Mouse (Mus musculus): ENCODE data around the gene Cldn9.

The Cldn9 gene

DNA sequence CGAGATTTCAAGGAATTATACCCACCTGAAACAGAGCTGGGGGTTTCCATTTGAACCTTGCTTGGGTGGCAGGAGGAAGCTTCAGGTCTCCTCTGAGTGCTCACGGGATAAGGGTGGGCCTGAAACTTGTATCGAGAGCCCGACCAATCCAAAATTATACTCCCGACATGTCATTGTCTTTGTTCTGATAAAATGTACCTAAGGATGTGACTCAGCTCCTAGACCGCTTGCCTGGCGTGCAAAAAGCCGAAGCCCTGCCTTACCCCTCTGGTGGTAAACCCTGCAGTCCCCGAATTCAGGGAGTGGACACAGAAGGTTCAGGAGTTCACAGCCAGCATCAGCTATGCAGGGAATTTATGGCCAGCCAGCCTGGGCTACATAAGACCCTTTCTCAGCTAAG, 3.5 kb downstream of the Cldn9 start:
- DNase-seq (ENCODE audit: low spot score in 2 of 2): no peak

DNA sequence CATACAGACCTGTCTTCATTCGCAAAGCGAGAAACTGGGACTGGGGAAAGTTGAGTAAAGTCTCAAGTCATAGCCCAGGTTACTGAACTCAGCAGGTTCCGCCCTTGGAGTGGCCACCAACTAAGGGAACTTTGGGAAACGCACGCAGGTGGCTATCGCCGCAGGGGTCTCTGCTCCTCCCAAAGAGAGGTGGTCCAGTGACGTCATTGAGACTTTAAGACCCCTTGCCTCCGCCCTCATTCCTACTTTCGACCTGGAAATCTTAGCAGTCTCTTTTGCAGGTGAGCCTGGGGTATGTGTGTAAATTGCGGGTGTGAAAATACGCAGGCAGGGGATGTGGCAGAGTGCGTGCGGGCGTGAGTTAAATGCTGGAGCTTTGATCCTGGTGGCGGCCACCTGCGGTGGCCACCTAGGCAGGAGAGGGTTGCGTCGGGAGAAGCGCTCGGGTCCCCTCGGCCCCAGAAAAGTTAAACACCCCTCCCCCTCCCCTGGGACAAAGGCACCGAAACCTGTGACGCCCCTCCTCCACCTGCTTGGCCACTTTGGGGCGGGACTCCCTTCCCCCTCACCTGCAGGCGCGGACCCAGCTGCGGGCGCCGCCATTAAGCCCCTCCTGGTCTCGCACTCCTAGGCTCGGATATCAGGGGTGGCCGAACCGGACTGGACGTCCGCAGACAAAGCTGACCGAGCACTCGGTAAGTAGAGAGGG, 4.5 kb downstream of the Cldn9 start, which contains the start of gene Cldn6:
Gene Cldn6, plus strand, starts transcription at position 123 of the 709 bp plus-strand sequence.
- DNase-seq (ENCODE audit: low spot score in 2 of 2): no peak

DNA sequence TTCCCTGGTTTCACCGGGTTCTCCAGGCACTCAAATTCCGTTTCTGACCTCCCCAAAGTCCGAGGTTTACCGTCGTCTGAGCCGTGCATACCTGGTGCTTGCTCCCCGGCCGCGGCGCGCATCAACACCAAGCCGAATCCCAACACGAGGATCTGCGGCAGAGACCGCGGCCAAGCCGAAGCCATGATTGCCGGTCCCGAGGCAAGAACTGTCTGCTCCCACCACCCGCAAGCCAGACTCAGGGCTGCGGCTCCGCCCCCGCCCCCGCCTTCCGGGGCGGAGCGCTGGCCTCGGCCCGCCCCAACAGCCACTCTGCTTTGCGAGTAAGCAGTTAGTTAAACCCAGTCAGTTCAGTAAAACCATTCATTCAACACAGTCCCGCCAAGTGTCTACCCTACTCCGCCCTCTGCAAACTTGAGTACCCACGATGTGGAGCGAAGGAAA, 6.6 kb downstream of the Cldn9 start, which contains the start of gene Tnfrsf12a:
Gene Tnfrsf12a, minus strand, starts transcription at position 233 of the 444 bp plus-strand sequence.
- DNase-seq (ENCODE audit: low spot score in 2 of 2): peak; percentile 86 to 89

DNA sequence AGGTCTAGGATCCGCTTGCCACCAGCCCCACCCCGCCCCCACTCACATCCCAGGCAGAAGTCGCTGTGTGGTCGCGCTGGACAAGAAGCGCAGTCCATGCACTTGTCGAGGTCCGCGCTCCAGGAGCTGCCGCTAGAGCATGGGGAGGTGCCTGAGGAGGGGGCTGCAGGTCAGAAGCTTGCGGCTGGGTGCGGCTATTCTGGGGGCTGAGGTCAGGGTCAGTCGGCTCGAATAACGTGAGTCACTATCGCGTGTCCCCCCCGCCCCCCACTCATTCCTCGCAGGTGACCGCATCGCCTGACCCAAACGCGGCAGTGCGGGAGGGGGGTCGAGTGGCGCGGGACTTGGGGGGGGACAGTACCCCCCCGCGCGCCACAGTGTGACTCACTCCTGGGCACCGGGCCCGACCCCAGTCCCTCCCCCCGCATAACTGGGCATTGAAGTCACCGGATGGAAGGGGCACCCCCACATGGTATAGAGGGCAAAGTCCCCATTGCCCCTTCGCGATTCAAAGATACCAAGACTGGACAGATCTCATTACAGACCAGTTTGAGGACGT, 7.3 kb downstream of the Cldn9 start:
- DNase-seq (ENCODE audit: low spot score in 2 of 2): no peak

DNA sequence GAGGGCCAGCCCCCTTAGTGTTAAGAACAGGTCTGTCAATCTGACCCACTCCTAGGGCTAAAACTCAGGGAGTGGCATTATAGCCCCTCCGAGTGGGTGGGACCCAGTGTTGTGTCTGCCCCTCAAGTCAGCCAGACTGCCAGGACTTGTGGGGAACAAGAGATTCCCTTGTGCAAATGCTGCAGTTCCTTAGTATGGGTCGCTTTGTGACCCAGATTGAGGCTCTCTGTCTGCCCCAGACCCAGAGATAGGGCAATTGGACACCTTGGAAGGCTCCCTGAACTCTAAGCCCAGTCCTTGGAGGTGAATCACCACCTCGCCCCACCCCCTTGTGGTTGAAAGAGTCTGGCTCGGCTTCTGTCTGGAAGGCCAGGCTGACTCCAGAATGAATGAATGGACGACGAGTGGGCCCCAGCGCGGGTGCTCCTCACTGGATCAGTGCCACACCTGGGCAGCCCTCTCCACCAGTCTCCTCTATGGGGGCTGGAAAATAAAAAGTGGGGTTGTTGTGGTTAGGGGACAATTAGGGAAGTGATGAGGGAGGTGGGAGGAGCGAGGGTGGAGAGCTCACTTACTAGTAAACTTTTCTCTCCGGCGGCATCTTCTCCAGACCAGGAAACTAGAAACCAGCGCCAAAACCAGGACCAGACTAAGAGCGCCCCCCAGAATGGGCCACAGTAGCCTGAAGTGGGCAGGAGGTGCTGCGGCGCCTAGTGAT, 8.1 kb downstream of the Cldn9 start:
- no peak for DNase-seq (ENCODE audit: low spot score in 2 of 2)

DNA sequence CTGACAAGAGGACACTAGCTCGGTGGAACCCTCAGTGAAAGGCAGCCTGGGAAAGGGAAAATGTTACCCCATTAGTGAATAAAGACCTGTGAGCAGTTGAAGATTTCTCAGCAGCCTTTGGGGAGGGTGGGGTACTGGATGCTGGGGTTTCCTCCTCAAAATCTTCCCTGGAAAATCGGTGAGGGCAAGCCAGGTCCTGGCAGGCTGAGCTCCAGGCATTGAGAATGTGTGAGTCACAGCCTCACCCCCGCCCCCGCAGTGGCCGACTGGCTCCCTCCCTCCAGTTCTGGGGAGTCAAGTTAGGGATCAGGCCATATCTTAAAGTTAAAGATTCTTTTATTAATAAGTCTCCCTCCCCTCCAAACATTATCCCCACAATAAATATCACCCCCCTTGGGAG, 8.7 kb downstream of the Cldn9 start:
- DNase-seq (ENCODE audit: low spot score in 2 of 2): no peak

DNA sequence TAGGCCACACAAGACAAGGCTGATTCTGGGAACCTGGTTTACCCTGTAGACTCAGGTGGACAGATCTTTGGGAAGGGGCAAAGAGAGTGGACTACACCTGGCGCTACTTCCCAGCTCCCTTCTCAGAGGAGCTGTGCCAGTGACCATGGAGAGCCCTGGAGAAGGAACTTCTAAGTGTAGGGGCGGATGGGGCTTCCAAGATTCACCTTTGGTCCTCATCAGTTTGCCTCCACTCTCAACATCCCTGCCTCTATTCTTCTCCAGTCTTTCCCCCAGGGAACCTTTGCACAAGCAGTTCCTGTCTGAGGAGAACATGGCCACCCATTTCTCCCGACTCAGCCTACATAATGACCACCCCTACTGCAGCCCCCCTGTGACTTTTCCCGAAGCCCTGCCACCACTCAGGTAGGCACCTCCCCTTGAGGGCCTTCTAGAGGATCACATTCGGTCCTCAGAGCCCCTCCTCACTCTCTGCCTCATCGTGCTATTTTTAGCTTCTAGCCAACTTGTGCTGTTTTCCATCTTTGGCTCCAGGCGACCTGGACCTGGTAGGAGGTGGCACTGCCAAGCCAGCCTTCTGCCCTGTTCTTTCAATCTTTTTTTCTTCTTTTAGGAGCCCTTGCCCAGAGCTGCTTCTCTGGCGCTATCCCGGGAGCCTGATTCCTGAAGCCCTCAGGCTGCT, 9.4 kb downstream of the Cldn9 start:
- no peak for DNase-seq (ENCODE audit: low spot score in 2 of 2)

DNA sequence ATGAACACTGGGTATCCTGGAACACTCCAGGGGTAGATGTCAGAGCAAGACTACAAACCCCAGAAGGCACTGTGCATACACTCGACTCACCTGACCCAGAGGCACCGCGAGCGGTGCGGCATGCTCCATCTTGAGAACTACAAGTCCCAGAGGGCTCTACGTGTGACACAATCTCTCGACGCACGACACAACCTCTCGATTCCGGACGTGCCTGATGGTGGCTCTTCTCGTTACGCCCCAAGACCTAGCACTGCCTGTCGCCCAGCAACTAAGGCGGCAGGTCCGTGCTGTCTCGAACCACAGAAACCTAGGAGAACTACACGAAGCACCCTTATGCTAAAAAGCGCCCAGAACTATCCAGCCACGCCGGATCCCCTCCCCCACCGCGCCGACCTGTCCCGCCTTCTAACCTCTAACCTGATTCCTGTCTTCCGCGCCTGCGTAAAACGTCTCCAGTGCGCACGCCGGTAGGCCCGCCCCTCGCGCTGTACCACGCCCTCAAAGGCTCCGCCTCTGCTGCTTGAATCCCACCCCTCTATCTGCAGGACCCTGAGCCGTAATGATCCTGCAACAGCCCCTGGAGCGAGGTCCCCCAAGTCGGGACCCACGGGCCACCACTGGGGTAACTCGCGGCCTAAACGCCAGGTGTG, 10.3 kb downstream of the Cldn9 start, which contains the start of the genes Hcfc1r1 and Thoc6:
Gene Hcfc1r1, plus strand, starts transcription at position 173 of the 650 bp plus-strand sequence.
Gene Thoc6, minus strand, starts transcription at position 459 of the 650 bp plus-strand sequence.
- DNase-seq (ENCODE audit: low spot score in 2 of 2): peak; percentile 91 to 95

DNA sequence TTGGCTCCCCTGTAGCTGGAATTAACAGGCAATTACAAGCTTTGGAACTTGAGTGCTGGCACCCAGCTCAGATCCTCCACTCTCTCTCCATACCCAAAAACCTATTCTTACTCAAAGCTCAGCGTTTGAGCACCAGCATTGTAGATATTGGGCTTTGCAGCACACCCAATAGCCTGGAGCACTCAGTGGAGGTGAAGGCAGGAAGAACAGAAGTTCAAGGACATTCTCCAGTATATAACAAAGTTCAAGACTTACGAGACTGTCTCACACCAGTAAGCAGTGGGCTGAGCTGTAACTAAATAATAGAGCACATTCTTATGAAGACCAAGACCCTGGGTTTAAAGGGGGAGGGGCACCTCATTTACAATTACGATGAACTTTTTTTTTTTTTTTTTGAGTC, 11.1 kb downstream of the Cldn9 start:
- no peak for DNase-seq (ENCODE audit: low spot score in 2 of 2)

DNA sequence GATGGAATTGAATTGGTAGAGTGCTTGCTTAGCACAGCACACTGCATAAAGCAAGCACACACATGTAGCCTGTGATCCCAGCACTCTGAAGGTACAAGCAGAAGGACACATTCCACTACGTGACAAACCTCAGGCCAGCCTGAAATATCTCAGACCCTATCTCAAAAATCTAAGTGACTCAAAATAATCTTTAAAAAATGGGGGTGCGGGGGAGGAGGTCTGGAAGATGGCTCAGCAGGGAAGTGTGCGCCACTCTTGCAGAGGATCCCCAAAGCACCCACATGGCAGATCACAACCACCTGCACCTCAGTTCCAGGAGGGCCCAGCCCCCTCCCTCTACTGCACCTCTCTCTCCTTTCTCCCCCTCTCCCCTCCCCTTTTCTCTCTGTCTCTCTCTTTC, 12.3 kb downstream of the Cldn9 start:
- no peak for DNase-seq (ENCODE audit: low spot score in 2 of 2)

DNA sequence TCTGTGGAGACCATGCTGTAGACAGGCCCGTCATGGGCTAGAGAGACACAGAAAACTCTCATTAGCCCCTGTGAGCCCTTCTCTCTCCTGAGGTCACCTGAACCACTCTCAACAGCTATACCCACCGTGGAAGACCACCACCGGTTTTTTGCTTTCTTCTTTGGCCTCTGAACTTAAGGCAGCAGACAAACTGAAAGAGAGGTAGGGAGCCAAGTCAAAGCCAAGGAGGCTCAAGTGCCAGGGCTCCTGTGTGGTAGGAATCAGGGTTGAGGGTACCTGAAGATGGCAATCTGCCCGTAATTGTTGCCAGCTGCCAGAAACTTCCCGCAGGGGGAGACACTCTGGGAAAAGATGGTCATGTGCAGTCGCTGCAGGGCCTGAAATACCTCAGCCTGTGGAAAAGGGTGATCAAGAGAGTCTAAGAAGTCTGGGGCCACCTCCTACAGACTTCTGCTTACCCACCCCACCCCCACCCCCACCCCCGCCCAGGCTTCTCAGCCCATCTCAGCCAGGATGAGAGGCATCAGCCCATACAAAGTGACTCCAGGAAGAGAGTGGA, 13.2 kb downstream of the Cldn9 start:
- DNase-seq (ENCODE audit: low spot score in 2 of 2): no peak

DNA sequence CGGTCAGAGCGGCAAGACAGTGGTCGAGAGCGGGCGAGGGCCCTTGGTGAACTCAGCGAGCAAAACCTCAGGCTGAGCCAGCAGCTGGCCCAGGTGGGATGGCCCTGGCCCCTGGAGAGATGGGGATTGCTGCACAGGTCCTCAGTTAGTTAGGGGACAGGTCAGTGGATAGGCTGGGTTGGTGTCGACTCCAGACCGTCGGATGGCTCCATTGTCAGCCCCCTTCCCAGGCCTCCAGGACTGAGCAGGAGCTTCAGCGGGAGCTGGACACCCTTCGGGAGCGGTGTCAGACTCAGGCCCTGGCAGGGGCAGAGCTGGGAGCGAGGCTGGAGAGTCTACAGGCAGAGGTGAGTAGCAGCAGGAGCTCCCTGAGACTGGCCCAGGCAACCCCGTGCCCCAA, 18.3 kb downstream of the Cldn9 start:
- no peak for DNase-seq (ENCODE audit: low spot score in 2 of 2)

DNA sequence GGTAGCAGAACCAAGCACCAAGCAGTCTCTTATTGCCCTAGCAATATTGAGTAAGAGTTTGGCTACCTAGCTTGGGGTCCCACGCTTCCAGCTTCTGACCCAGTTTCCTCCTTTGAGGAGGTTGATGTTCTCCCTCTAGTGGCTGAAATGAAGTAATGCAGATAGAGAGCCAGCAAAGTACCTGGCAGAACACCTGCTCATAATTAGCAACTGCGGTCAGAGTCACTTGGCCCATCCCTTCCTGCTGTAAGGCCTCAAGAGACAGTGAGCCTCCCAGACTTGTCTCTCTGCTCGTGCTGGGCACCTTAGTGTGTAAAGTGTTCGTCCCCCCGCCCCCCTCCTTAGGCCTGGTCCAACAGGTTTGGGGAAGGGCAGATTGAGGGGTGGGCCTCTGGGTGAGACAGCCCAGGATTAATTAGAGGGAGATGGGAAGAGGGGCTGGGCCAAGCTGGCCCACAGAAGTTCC, 19.2 kb downstream of the Cldn9 start:
- peak; percentile 28 to 41 for DNase-seq (ENCODE audit: low spot score in 2 of 2)

DNA sequence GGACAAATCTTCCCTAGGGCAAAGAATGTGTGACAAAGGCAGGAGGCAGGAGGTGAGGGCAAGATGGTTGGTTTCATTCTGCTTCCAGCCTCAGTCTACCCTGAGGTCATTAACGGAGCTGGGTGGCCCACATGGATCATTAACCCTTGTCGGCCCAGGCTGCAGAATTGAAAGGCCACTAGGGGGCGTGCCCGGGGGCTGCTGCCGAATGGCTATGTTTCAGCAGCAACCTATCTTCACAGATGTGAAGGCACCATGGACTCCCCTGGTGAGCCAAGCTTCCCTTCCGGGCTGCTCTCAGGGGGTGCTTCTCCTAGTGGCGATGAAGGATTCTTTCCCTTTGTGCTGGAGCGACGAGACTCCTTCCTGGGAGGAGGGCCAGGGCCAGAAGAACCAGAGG, 22.3 kb downstream of the Cldn9 start:
- DNase-seq (ENCODE audit: low spot score in 2 of 2): no peak

DNA sequence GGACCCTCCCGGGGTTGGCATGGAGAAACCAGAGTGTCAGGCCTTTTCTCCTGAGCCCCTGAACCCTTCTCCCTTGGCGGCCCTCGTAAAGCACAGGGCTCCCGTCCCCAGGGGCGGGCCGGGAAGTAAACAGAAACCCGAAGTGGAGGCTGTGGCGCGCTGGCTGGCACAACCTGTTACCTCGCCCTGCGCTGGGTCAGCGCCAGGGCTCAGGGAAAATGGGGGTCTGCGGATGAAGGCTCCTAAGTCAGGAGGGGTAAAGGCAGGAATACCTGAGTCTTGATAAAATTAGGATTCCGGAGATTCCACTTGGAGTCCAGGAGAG, 23.0 kb downstream of the Cldn9 start:
- DNase-seq (ENCODE audit: low spot score in 2 of 2): no peak

DNA sequence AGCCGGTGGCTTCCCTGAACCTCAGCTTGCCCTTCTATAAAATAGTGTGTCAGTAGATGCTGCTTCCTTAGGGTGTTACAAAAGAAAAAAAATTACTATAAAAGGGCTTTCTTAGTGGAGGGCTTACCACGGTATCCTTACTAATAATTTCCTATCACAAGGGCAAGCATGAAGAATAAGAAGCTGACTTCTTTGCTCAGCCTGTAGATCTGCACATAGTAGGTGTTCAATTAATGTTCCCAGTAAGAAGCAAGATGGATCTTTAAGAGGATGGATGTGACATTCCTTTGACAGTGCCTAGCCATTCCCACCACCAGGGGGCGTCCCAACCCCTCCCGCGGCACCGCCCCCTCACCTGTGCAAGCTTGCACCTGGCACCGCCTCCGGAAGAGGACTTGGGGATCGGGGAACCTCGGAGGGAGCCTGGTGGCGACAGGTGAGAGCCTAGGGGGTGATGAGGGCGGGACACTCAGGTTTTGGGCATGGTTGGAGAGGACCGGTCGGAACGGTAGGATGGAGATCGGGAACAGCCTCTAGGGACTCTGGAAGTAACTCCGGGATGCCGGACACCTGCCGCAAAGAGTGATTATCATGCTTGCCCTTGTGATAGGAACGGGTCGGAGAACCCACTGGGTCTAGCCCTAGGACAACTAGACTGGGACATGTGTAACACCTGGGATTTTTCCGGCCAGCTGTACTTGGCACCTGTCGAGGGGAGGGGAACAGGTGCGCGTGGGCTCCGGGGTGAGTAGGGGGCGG, 23.5 kb downstream of the Cldn9 start, which contains the start of gene Bicdl2:
Gene Bicdl2, plus strand, starts transcription at position 390 of the 759 bp plus-strand sequence.
- peak in 1 of 2 experiments; percentile 23 for DNase-seq (ENCODE audit: low spot score in 2 of 2)

DNA sequence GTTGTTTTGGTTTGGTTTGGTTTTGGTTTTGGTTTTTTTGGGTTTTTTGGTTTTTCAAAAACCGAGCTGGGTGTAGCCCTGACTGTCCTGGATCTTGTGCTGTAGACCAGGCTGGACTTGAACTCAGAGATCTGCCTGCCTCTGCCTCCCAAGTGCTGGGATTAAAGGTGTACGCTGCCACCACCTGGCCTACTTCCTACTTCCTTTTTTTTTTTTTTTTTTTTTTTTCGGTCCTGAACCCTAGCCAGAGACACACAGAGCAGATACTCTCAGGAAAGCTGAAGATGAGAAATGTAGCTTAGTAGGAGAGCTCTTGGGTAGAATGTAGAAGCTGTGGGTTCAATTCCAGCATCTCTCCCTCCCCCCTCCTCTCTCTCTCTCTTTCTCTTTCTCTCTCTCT, 25.4 kb downstream of the Cldn9 start:
- DNase-seq (ENCODE audit: low spot score in 2 of 2): no peak

DNA sequence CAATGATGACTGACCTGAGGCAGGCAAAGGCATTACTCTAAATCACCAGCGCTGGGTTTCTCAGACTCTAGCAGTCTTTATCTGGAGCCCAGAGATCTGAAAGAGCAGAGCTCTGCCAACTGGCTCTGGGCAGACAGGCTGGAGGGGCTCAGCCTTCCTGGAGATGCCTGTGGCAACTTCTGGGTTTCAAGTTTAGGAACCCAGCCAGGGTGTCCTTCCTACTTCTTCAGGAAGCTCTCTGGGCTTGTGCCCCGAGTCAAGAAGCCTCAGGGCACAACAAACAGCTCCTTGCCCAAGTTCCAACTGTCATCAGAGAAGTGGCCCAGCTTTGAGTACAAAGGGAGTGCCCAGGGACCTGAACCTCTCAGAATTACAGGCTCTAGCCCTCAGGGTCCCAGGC, 29.4 kb downstream of the Cldn9 start:
- DNase-seq (ENCODE audit: low spot score in 2 of 2): no peak

DNA sequence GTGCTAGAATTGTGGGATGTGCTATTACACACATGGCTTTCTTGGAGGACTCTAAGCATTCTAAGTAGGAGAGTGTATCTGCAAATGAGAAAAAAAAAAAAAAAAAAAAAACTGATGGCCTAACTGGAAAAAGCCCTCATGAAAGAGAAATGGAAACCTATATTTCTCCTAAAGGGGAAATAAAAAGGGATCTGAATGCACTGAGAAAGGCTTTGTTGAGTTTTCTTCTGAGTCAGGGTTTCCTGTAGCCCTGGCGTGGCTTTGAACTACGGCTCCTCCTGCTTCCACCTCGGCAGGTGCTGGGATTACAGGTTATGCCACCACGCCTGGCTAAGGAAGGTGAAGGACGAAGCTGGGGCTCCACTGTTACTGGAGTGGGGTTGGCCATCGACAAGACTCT, 29.8 kb downstream of the Cldn9 start:
- no peak for DNase-seq (ENCODE audit: low spot score in 2 of 2)

DNA sequence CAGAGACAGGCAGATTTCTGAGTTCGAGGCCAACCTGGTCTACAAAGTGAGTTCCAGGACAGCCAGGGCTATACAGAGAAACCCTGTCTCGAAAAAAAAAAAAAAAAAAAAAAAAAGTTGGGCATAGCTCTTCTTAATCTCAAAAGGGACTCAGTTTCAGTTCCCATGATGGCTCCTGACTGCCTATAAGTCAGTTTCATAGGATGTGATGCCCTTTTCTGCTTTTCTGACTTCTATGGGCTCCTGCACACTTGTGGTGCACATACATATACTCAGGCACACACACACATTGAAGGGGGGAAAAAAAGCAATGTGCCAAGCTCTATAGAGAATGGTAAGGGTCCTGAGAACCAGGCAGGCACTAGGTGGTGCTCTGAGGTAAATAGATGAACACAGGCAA, 30.5 kb downstream of the Cldn9 start:
- DNase-seq (ENCODE audit: low spot score in 2 of 2): no peak

Measured in spleen, postnatal 36 days (tissue).